ENCODE assay signal across 17 mouse cellular contexts in genomic region chr6:68736068-68736467, GRCm38 (mm10).
"Had no signal": no experiment of that assay in that cellular context is flagged by ENCODE, and none has a peak within 500 bp of the region (broad histone marks: within the 10 kb centered on the region; RNA-seq: fewer than 3 reads in every experiment).

No protein-coding gene starts in this region.

- H3K27me3 ChIP-seq: midbrain, embryonic 12.5 days; neural tube, embryonic 13.5 days; neural tube, embryonic 15.5 days had no signal

- H3K4me1 ChIP-seq: midbrain, embryonic 10.5 days; midbrain, embryonic 12.5 days; neural tube, embryonic 13.5 days; neural tube, embryonic 15.5 days had no signal

- H3K4me3 ChIP-seq: midbrain, embryonic 10.5 days; midbrain, embryonic 12.5 days; myocyte; neural tube, embryonic 13.5 days; neural tube, embryonic 15.5 days had no signal

- ATAC-seq: midbrain, embryonic 16.5 days had no signal

- DNase-seq: lung, adult 18-20 months; lung, embryonic 14.5 days; lung, postnatal 10 days; lung, postnatal 4 days; midbrain, embryonic 14.5 days; right cerebral cortex, postnatal 14 days; spleen, adult 18-20 months; thymus, adult 18-20 months; thymus, postnatal 14 days; thymus, postnatal 36 days had no signal

- H3K36me3 ChIP-seq: midbrain, embryonic 10.5 days; midbrain, embryonic 12.5 days; neural tube, embryonic 13.5 days; neural tube, embryonic 15.5 days had no signal

- H3K27ac ChIP-seq: liver, embryonic 14.5 days; midbrain, embryonic 10.5 days; midbrain, embryonic 12.5 days; neural tube, embryonic 13.5 days; neural tube, embryonic 15.5 days had no signal
